Mouse (Mus musculus) bone marrow macrophage, adult 2 months (primary cell): ENCODE results near the gene S100z. TPM values are rescaled to one million over a fixed set of nuclear protein-coding genes. Genes with fewer than 3 reads are reported as not detected.

Source experiments
- H3K27ac ChIP-seq: 2 replicates; pipeline ENCODE4 v1.5.1; 2012; ENCODE audit warnings: low read depth, low read length; ENCODE audit not compliant: insufficient read depth
- H3K4me1 ChIP-seq: 2 replicates; pipeline ENCODE4 v1.6.1; 2012; ENCODE audit warnings: low read length; ENCODE audit not compliant: control insufficient read depth, insufficient read depth
- H3K4me3 ChIP-seq: 2 replicates; pipeline ENCODE4 v1.5.1; 2012; ENCODE audit warnings: mild to moderate bottlenecking, low read length, moderate library complexity; ENCODE audit not compliant: insufficient read depth
- CTCF ChIP-seq: IDR thresholded peaks from 2 replicates; pipeline ENCODE4 v1.5.1; 2012; ENCODE audit warnings: low read depth, mild to moderate bottlenecking, low read length, moderate library complexity
- POLR2A ChIP-seq: IDR thresholded peaks from 2 replicates; pipeline ENCODE4 v1.6.1; 2012; ENCODE audit warnings: mild to moderate bottlenecking, low read depth, low read length, borderline replicate concordance
- polyA plus RNA-seq: library from polyadenylated mRNA; stranded (reverse); fragments of >200 nt; gene quantifications from 2 replicates; pipeline ENCODE4 v1.2.4, GENCODE M21; 2012; ENCODE audit not compliant: missing spikeins, insufficient read depth, insufficient read length

Gene S100z
- not detected in 2 replicates for polyA plus RNA-seq

DNA sequence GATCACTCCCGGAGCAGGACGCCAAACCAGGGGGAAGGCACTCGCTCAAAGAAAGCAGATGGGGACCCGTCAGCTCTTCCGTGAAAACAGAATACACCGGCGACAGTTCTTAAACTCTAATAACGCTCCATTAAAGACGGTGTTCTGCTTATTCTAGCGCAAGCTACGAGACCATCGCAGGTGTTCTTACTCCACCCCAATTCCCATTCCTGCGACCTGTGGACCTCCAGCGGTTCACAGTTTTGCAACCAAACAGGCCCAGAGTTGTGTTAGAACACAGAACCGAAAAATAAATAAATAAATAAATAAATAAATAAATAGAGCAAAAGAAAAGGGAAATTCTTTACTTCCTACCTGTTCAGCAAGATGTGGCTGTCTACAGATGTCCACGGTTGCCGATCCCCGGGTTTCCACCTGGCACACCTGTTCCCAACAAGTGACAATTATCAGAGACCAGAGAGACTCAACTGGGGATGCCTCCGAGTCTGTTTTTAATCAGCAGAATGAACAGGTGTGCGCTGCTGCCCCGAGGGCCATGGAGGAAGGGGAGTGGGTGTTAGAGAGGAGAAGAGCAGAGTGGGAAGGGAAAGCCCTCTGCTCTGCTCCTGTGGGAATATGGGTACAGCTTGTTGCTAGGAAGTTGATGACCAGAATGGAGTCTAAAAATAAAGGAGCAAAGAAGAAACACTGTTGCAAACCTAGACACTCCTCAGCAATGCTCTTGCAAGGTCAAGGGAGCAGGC lies at the start of gene S100z:
Gene S100z (minus strand): TSS at position 51 of the 743 bp plus-strand sequence.
- Histone ChIP-seq H3K4me1 (peaks cover 2% of the 10 kb centered on the region), H3K27ac (no peak within 1 kb of the TSS), H3K4me3 (no peak within 1 kb of the TSS)
- TF ChIP-seq POLR2A (no peak), CTCF (no peak)

DNA sequence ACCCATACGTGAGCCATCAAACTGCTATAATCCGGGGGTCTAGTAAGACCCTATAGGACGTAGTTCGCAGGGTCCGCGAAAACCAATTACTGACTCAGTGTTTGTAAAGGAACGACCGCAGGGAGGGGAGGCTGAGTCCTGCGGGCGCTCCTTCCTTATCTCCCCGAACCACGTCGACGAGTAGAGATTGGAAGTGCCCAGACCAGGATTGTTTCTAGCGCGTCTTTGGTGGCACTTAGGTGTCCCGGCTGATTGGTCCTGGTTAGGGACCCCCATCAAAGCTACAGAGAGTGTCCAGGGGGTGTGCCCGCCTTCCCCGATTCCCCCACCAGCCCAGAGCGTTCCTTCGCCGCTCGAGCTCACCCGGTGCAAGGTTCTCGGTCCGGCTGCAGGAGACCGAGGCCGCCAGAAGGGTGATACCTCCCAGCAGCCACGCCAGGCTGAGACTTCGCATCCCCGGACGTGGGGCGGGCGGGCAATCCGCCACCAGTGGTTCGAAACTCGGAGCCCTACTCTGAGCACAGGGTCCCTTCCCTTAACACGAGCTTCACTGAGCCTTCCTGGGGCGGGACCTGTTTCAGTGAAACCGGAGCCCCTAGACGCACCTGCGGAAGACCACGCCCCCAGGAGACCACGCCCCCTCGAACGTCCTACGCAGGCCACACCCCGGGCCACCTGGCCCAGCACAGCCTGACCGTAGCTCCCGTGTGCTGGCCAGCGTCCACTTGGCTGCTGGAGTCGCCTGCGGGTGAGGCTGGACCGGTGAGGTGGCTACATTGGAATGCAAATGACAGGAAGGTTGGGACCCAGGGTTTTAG lies 46.4 kb upstream of the S100z start, which contains the start of gene F2rl1:
Gene F2rl1 (minus strand): TSS at position 554 of the 818 bp plus-strand sequence.
- peak within 1 kb of the TSS; percentile 46 for H3K4me3 ChIP-seq
- H3K27ac ChIP-seq: no peak within 1 kb of the TSS
- TF ChIP-seq POLR2A (no peak), CTCF (0 out of 2 replicates have a peak, but pooled peaks have one; percentile 21)
- H3K4me1 ChIP-seq: 0 out of 2 replicates have a peak, but pooled peaks cover 3% of the 10 kb centered on the region

DNA sequence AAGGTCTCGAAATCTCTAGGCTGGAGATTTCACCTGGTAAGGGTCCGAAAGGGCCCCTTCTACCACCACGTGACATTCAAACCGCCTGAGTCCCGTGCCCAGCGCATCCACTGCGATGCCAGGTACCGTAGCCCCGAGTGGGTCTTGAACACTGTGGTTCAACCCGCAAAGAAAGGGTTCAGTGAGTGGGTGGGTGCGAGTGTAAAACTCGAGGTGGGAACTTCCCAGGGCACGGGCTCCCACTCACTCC lies 45.8 kb upstream of the S100z start:
- peak overlapping the region; percentile 46 for H3K4me3 ChIP-seq
- no peak for TF ChIP-seq CTCF
- no peak for TF ChIP-seq POLR2A
- no peak overlapping the region for H3K27ac ChIP-seq
- 0 out of 2 replicates have a peak, but pooled peaks cover 3% of the 10 kb centered on the region for H3K4me1 ChIP-seq

DNA sequence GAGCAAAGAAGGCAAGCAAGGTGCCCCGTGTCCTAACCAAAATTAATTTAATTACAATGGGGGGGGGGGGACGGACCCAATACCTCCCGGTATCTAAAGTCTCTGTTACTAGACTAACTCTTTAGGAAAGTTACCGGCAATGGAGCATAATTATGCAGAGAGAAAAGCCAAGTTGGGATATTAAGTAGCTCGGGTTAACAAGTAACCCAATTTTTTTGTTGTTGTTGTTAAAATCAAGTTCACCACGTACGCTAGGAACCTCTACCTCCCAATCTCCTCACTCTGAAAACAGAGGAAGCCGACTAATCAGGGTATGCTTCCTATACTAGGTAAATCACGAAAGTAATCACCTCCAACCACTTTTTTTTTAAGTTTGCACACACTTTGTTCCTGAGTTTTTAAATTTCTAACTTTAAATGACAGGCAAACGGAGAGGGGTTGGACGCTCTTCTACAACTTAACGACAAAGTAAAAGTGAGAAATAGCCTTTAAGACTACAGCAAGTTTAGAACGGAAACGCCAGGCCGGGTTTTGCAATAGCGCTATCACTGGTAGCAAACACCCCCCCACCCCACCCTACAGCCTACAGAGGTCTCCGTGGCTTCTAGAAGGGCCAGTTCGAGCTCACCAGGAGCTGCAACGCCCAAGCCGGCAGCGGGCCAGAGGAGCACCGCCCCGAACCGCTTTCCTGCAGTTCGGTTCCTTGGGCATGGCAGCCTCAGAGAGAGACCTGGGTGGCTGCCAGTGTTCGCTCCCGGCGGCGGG lies 45.3 kb upstream of the S100z start:
- H3K4me3 ChIP-seq: peak overlapping the region; percentile 46
- 0 out of 2 replicates have a peak, but pooled peaks cover 3% of the 10 kb centered on the region for H3K4me1 ChIP-seq
- no peak overlapping the region for H3K27ac ChIP-seq
- TF ChIP-seq POLR2A (no peak), CTCF (no peak)

DNA sequence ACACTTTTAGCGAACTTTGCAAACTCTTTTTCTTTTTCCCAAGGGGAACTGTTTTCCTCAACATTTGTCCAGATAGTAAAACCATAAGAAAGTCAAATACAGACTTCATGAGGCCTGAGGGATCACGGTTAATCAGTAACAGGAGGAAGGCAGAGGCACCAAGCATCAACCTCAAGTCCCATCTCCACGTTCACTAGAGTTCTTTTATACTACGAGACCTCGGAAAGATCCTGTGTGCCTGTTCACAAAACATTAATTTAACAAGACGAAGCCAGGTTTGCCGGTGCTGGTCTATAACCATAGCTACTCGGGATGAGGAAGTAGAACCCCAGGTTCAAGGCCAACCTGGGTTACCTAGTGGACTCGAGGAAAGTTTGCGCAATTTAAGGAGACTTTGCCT lies 43.7 kb upstream of the S100z start:
- H3K27ac ChIP-seq: no peak overlapping the region
- 0 out of 2 replicates have a peak, but pooled peaks cover 3% of the 10 kb centered on the region for H3K4me1 ChIP-seq
- TF ChIP-seq CTCF (no peak), POLR2A (no peak)
- no peak overlapping the region for H3K4me3 ChIP-seq

DNA sequence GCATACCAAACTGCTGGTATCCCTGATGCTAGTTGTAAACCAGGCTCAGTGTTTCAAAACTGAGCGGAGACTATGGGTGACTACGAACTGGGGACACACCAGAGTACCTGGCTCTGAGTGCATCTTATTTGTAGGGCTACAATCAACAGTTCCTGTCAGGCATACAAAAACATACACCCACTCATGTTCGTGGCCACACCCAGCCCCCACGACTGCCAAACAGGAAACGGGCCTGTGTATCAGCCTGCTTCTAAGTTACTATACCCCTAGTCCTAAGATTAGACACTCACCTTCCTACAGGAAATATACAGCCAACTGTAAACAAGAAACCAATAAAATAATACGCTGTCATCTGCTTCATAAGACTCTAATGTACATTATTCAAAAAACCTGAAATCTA lies 42.5 kb upstream of the S100z start:
- no peak for TF ChIP-seq POLR2A
- TF ChIP-seq CTCF: no peak
- no peak overlapping the region for H3K27ac ChIP-seq
- 0 out of 2 replicates have a peak, but pooled peaks cover 3% of the 10 kb centered on the region for H3K4me1 ChIP-seq
- H3K4me3 ChIP-seq: no peak overlapping the region

DNA sequence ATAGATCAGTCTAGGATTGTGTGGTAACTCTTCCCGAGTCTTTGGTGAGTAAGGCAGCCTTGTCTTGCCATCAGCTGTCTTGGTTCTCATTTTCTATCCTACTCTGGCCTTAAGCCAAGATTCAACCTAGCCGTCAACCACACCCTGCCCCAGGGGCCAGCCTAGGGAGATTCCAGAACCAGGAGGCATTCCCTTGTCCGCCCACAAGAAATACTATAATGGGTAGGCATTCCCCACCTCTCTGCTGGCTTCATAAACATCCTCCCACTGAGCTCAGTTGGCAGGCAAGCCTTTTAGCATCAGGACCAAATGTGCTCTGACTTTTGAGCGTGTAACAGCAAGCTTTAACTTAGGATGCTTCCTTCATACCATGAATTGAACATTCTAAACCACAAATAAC lies 36.2 kb upstream of the S100z start:
- Histone ChIP-seq H3K4me1 (no peaks in the 10 kb centered on the region), H3K27ac (no peak overlapping the region), H3K4me3 (no peak overlapping the region)
- no peak for TF ChIP-seq POLR2A
- TF ChIP-seq CTCF: no peak

DNA sequence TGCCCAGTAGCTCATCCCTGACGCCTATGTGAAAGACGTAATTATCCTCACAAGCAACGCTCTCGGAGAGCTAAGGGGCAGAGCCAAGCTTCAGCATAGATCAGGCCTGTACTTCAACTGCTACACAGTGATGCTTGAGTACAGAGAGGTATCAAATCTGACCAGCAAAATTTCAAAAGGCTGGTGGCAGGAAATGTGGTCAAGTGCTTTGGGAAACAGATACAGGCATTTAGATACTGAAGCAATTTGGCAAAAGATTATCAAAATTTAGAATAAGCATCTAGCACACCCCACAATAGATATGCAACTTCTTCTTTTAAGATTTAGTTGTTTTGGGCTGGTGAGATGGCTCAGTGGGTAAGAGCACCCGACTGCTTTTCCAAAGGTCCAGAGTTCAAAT lies 31.5 kb upstream of the S100z start:
- no peaks in the 10 kb centered on the region for H3K4me1 ChIP-seq
- TF ChIP-seq CTCF (no peak), POLR2A (no peak)
- no peak overlapping the region for H3K4me3 ChIP-seq
- no peak overlapping the region for H3K27ac ChIP-seq

DNA sequence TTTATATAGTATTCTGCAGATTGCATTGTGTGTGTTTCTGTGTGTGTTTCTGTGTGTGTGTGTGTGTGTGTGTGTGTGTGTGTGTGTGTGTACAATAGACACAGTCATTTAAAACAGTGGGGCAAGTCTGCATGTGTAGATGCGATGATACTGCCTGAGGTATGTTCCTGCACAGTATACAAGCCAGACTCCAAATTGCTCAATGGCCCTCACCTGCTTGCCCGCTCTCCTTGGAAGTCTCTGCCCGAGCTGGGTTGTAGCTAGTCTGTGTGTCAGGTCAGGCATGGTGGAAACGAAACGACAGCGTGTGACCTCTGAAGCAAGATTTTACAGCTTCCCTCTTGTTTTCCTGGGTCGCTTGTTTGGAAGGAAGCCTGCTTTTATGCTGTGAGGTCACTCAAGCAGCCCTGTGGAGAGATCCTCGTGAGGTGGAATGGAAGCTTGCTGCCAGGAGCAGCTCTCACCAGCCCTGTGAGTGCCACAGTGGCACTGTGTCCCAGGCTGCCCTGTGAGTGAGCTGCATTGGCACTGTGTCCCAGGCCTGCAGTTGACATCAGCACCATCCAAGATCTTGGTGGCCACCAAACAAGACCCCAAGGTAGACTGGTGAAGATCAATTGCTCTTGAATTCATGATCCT lies 24.9 kb upstream of the S100z start:
- Histone ChIP-seq H3K4me3 (no peak overlapping the region), H3K27ac (no peak overlapping the region), H3K4me1 (0 out of 2 replicates have a peak, but pooled peaks cover 2% of the 10 kb centered on the region)
- TF ChIP-seq CTCF: no peak
- TF ChIP-seq POLR2A: no peak
